Mouse (Mus musculus) lung, postnatal 0 days (tissue): ENCODE measurements around the gene Hpcal4.
A peak's percentile ranks its signal among the peaks of the same experiment; 100 is the strongest.

Experiments
- CTCF ChIP-seq: IDR thresholded peaks from 2 replicates; pipeline ENCODE4 v1.5.1; 2016; ENCODE audit warnings: antibody characterized with exemption, mild to moderate bottlenecking
- EP300 ChIP-seq: IDR thresholded peaks from 2 replicates; pipeline ENCODE4 v1.6.1; 2016; ENCODE audit warnings: antibody characterized with exemption, mild to moderate bottlenecking, control low read depth

GRCm38 (mm10) chr4:123225718-123226403 lies 42.8 kb downstream of the Hpcal4 start:
- no peak for TF ChIP-seq CTCF
- peak; percentile 56 for TF ChIP-seq EP300
